Mouse (Mus musculus) thymus, adult 18-20 months (tissue): ENCODE data around the gene Slc9a2.
"Not testable (repeated sequence)": the region's sequence is repeated elsewhere in the genome, so short reads cannot be mapped to it uniquely, and the experiment has no call there.

Experiments used
- DNase-seq, 2 experiments: peaks; one replicate each; pipeline ENCODE4 v3.0.0; 2022; ENCODE audit warnings: mixed read lengths in 2 of 2

Slc9a2 gene

GRCm38 (mm10) chr1:40680067-40680867, at the start of gene Slc9a2:
TSS of gene Slc9a2 (plus strand) at chr1:40680574.
- DNase-seq, result no peak

GRCm38 (mm10) chr1:40632407-40633062, 47.8 kb upstream of the Slc9a2 start:
- no peak for DNase-seq

- DNase-seq, result no peak
Measured at GRCm38 (mm10) chr1:40634608-40635007, 45.8 kb upstream of the Slc9a2 start.

GRCm38 (mm10) chr1:40648234-40648633, 32.1 kb upstream of the Slc9a2 start:
- no peak for DNase-seq

GRCm38 (mm10) chr1:40650803-40651497, 29.4 kb upstream of the Slc9a2 start:
- DNase-seq, result no peak

GRCm38 (mm10) chr1:40657035-40657434, 23.3 kb upstream of the Slc9a2 start:
- DNase-seq, result no peak

- peak in 1 of 2 experiments; percentile 9 for DNase-seq
Measured at GRCm38 (mm10) chr1:40657978-40658496, 22.3 kb upstream of the Slc9a2 start.

- DNase-seq, result no peak
Measured at GRCm38 (mm10) chr1:40659017-40659416, 21.4 kb upstream of the Slc9a2 start.

GRCm38 (mm10) chr1:40659496-40659895, 20.9 kb upstream of the Slc9a2 start:
- DNase-seq, result no peak

GRCm38 (mm10) chr1:40660838-40661237, 19.5 kb upstream of the Slc9a2 start:
- no peak for DNase-seq

GRCm38 (mm10) chr1:40665401-40666370, 14.7 kb upstream of the Slc9a2 start:
- no peak for DNase-seq

- not testable (repeated sequence) for DNase-seq
Measured at GRCm38 (mm10) chr1:40667442-40667841, 12.9 kb upstream of the Slc9a2 start.

- no peak for DNase-seq
Measured at GRCm38 (mm10) chr1:40670025-40670424, 10.3 kb upstream of the Slc9a2 start.

GRCm38 (mm10) chr1:40671490-40671889, 8.9 kb upstream of the Slc9a2 start:
- no peak for DNase-seq

GRCm38 (mm10) chr1:40677306-40677705, 3.1 kb upstream of the Slc9a2 start:
- no peak for DNase-seq

- DNase-seq, result peak; percentile 10 to 13
Measured at GRCm38 (mm10) chr1:40680868-40681698, 709 bp downstream of the Slc9a2 start.

GRCm38 (mm10) chr1:40681699-40682510, 1.5 kb downstream of the Slc9a2 start:
- DNase-seq, result no peak

GRCm38 (mm10) chr1:40694296-40694695, 13.9 kb downstream of the Slc9a2 start:
- DNase-seq, result no peak

GRCm38 (mm10) chr1:40696436-40696835, 16.1 kb downstream of the Slc9a2 start:
- no peak for DNase-seq

- no peak for DNase-seq
Measured at GRCm38 (mm10) chr1:40705099-40705498, 24.7 kb downstream of the Slc9a2 start.
